Mouse (Mus musculus) erythroblast, embryonic 14.5 days (primary cell): ENCODE measurements around the gene Pagr1a. TPM values are rescaled to one million over a fixed set of nuclear protein-coding genes. Genes with fewer than 3 reads are reported as not detected.

Experiments
- H3K27me3 ChIP-seq: 2 replicates; pipeline ENCODE4 v1.6.1; 2012; ENCODE audit warnings: inconsistent platforms; ENCODE audit not compliant: control insufficient read depth
- H3K36me3 ChIP-seq: 2 replicates; pipeline ENCODE4 v1.6.1; 2012; ENCODE audit warnings: mild to moderate bottlenecking, inconsistent platforms; ENCODE audit not compliant: control insufficient read depth
- H3K4me1 ChIP-seq: 2 replicates; pipeline ENCODE4 v1.6.1; 2012; ENCODE audit warnings: inconsistent platforms; ENCODE audit not compliant: control insufficient read depth
- H3K4me3 ChIP-seq: replicated peaks from 2 replicates; pipeline ENCODE3; 2012; ENCODE audit warnings: moderate library complexity, mild to moderate bottlenecking, inconsistent platforms
- H3K9me3 ChIP-seq: 2 replicates; pipeline ENCODE4 v1.6.1; 2012; ENCODE audit warnings: low read length, inconsistent platforms, mixed read lengths; ENCODE audit not compliant: control insufficient read depth
- GATA1 ChIP-seq: IDR thresholded peaks from 2 replicates; pipeline ENCODE4 v1.6.1; 2012; ENCODE audit warnings: low read length, inconsistent platforms, mixed read lengths
- TAL1 ChIP-seq: IDR thresholded peaks from 3 replicates; pipeline ENCODE4 v1.6.1; 2012; ENCODE audit warnings: low read length, inconsistent platforms, mixed read lengths
- polyA plus RNA-seq: library from polyadenylated mRNA; stranded (reverse); fragments of >175 nt; gene quantifications from 2 replicates; pipeline ENCODE4 v1.2.3, GENCODE M21; 2012

The Pagr1a gene
- polyA plus RNA-seq, 1 experiment = 8.2 TPM

DNA sequence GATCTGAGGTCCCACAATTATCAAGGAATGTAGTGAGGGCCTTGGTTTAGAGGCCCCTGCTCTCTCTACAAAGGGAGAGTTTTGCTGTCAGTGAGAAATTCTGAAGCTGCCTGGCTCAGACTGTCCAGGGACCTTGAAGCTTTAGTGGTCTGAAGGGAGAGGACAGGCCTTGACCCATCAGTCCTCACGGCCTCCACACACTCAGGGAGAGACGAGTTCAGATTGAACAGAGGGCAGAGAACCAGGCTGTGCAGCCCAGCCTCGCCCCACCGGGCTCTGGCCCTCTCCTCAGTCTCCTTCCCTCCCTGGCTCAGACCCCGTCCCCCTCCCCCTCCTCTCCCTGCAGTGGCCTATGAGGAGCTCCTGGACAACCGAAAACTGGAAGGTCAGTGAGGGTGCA is 49.8 kb downstream of the Pagr1a start:
- TF ChIP-seq GATA1 (no peak), TAL1 (no peak)
- H3K36me3 ChIP-seq = no peaks in the 10 kb centered on the region
- no peaks in the 10 kb centered on the region for H3K9me3 ChIP-seq
- H3K4me1 ChIP-seq = no peaks in the 10 kb centered on the region
- peaks cover 17% of the 10 kb centered on the region for H3K27me3 ChIP-seq
- no peak overlapping the region for H3K4me3 ChIP-seq

GRCm38 (mm10) chr7:126965568-126965967 is 51.6 kb downstream of the Pagr1a start:
- Histone ChIP-seq H3K36me3 (no peaks in the 10 kb centered on the region), H3K9me3 (no peaks in the 10 kb centered on the region), H3K27me3 (peaks cover 20% of the 10 kb centered on the region), H3K4me1 (no peaks in the 10 kb centered on the region), H3K4me3 (no peak overlapping the region)
- no peak for TF ChIP-seq TAL1
- no peak for TF ChIP-seq GATA1

Other genes starting within 250 kb of the Pagr1a start
- gene Ypel3, start 240.4 kb downstream of the Pagr1a start, polyA plus RNA-seq = 156 and 161 TPM in 2 replicates
- 3.6 and 4.0 TPM in 2 replicates for gene Tbx6, start 235.9 kb downstream of the Pagr1a start, polyA plus RNA-seq
- gene Ppp4c, start 224.9 kb downstream of the Pagr1a start, polyA plus RNA-seq = 11.0 and 12.3 TPM in 2 replicates
- gene Fam57b, start 219.7 kb downstream of the Pagr1a start, polyA plus RNA-seq = 0.02 TPM in 1 of 2 replicates, not detected in the other
- gene 4930451I11Rik, start 185.7 kb downstream of the Pagr1a start, polyA plus RNA-seq = not detected in 2 replicates
- gene Doc2a, start 169.9 kb downstream of the Pagr1a start, polyA plus RNA-seq = not detected in 2 replicates
- 24.2 and 26.7 TPM in 2 replicates for gene Hirip3, start 155.4 kb downstream of the Pagr1a start, polyA plus RNA-seq
- gene Ino80e, start 155.0 kb downstream of the Pagr1a start, polyA plus RNA-seq = 37.6 and 44.8 TPM in 2 replicates
- gene Taok2, start 132.6 kb downstream of the Pagr1a start, polyA plus RNA-seq = 11.6 and 12.9 TPM in 2 replicates
- 1.1 and 1.5 TPM in 2 replicates for gene Tmem219, start 94.4 kb downstream of the Pagr1a start, polyA plus RNA-seq
- gene Kctd13, start 88.5 kb downstream of the Pagr1a start, polyA plus RNA-seq = 0.68 and 0.79 TPM in 2 replicates
- not detected in 2 replicates for gene Asphd1, start 67.8 kb downstream of the Pagr1a start, polyA plus RNA-seq
- gene Sez6l2, start 66.8 kb downstream of the Pagr1a start, polyA plus RNA-seq = 0.03 and 0.04 TPM in 2 replicates
- gene Cdipt, start 41.4 kb downstream of the Pagr1a start, polyA plus RNA-seq = 12.0 and 13.0 TPM in 2 replicates
- not detected in 2 replicates for gene Cdiptos, start 41.3 kb downstream of the Pagr1a start, polyA plus RNA-seq
- 0.87 and 1.2 TPM in 2 replicates for gene Mvp, start 2.7 kb downstream of the Pagr1a start, polyA plus RNA-seq
- not detected in 2 replicates for gene Pagr1b, start 868 bp downstream of the Pagr1a start, polyA plus RNA-seq
- gene Gm42742, start 3.7 kb upstream of the Pagr1a start, polyA plus RNA-seq = 15.4 and 20.8 TPM in 2 replicates
- 0.04 and 0.17 TPM in 2 replicates for gene Prrt2, start 3.9 kb upstream of the Pagr1a start, polyA plus RNA-seq
- gene Maz, start 9.7 kb upstream of the Pagr1a start, polyA plus RNA-seq = 173 and 193 TPM in 2 replicates
- 19.9 and 23.7 TPM in 2 replicates for gene Kif22, start 25.1 kb upstream of the Pagr1a start, polyA plus RNA-seq
- not detected in 2 replicates for gene Zg16, start 70.0 kb upstream of the Pagr1a start, polyA plus RNA-seq
- gene AI467606, start 74.0 kb upstream of the Pagr1a start, polyA plus RNA-seq = 1.2 and 1.4 TPM in 2 replicates
- 0.12 and 0.17 TPM in 2 replicates for gene Qprt, start 104.9 kb upstream of the Pagr1a start, polyA plus RNA-seq
- 0.52 and 0.83 TPM in 2 replicates for gene Spn, start 120.5 kb upstream of the Pagr1a start, polyA plus RNA-seq
- 6.9 and 9.2 TPM in 2 replicates for gene Cd2bp2, start 178.7 kb upstream of the Pagr1a start, polyA plus RNA-seq
- gene Tbc1d10b, start 191.1 kb upstream of the Pagr1a start, polyA plus RNA-seq = 9.3 and 10.4 TPM in 2 replicates
- 2.0 and 3.5 TPM in 2 replicates for gene Mylpf, start 191.5 kb upstream of the Pagr1a start, polyA plus RNA-seq
- 0.26 and 0.33 TPM in 2 replicates for gene Zfp553, start 215.7 kb upstream of the Pagr1a start, polyA plus RNA-seq
- gene Sept1, start 215.8 kb upstream of the Pagr1a start, polyA plus RNA-seq = 26.0 and 36.2 TPM in 2 replicates
- gene Zfp771, start 226.9 kb upstream of the Pagr1a start, polyA plus RNA-seq = 4.0 and 4.8 TPM in 2 replicates
- gene Dctpp1, start 243.4 kb upstream of the Pagr1a start, polyA plus RNA-seq = 9.7 and 14.1 TPM in 2 replicates